Mouse (Mus musculus): ENCODE results near the gene Slc12a5. TPM values are rescaled to one million over a fixed set of nuclear protein-coding genes. Genes with fewer than 3 reads are reported as not detected.

The Slc12a5 gene
- polyA plus RNA-seq, 1 experiment, result 1.9 TPM

- no peak for TF ChIP-seq CTCF (IDR thresholded peaks at IDR 0.05; ENCODE audit: low read depth, low read length)
- no peak for TF ChIP-seq EP300 (IDR thresholded peaks at IDR 0.05; ENCODE audit: insufficient read depth, low read depth, low read length)
- no peak for TF ChIP-seq POLR2A (IDR thresholded peaks at IDR 0.05; ENCODE audit: insufficient read depth, low read length)
- Histone ChIP-seq H3K4me1 (ENCODE audit: control insufficient read depth, insufficient read depth, low read length) (peaks cover 10% of the 10 kb centered on the region), H3K9ac (ENCODE audit: low read depth, poor library complexity, severe bottlenecking) (no peak within 1 kb of the TSS), H3K9me3 (replicated peaks; ENCODE audit: control insufficient read depth, insufficient read depth, low read length, poor library complexity, severe bottlenecking) (no peaks in the 10 kb centered on the region), H3K27me3 (ENCODE audit: control insufficient read depth, insufficient read depth, low read length, poor library complexity, severe bottlenecking) (no peaks in the 10 kb centered on the region), H3K27ac (ENCODE audit: insufficient read depth, low read length) (no peak within 1 kb of the TSS), H3K36me3 (ENCODE audit: control insufficient read depth, insufficient read depth, low read length, poor library complexity, severe bottlenecking) (no peaks in the 10 kb centered on the region), H3K4me3 (ENCODE audit: low read depth, low read length) (no peak within 1 kb of the TSS)
Observed at GRCm38 (mm10) chr2:164940140-164940830, 20.3 kb upstream of the Slc12a5 start, which contains the start of gene Mmp9. Gene Mmp9 (plus strand): TSS chr2:164940780.

- Histone ChIP-seq H3K9ac (ENCODE audit: low read depth, poor library complexity, severe bottlenecking) (no peak overlapping the region), H3K9me3 (replicated peaks; ENCODE audit: control insufficient read depth, insufficient read depth, low read length, poor library complexity, severe bottlenecking) (no peaks in the 10 kb centered on the region), H3K4me3 (ENCODE audit: low read depth, low read length) (no peak overlapping the region), H3K4me1 (ENCODE audit: control insufficient read depth, insufficient read depth, low read length) (peaks cover 14% of the 10 kb centered on the region), H3K36me3 (ENCODE audit: control insufficient read depth, insufficient read depth, low read length, poor library complexity, severe bottlenecking) (no peaks in the 10 kb centered on the region), H3K27me3 (ENCODE audit: control insufficient read depth, insufficient read depth, low read length, poor library complexity, severe bottlenecking) (no peaks in the 10 kb centered on the region), H3K27ac (ENCODE audit: insufficient read depth, low read length) (no peak overlapping the region)
- TF ChIP-seq CTCF (IDR thresholded peaks at IDR 0.05; ENCODE audit: low read depth, low read length) (no peak), EP300 (IDR thresholded peaks at IDR 0.05; ENCODE audit: insufficient read depth, low read depth, low read length) (peak; percentile 75), POLR2A (IDR thresholded peaks at IDR 0.05; ENCODE audit: insufficient read depth, low read length) (no peak)
Observed at GRCm38 (mm10) chr2:164942692-164943290, 17.8 kb upstream of the Slc12a5 start.

DNA sequence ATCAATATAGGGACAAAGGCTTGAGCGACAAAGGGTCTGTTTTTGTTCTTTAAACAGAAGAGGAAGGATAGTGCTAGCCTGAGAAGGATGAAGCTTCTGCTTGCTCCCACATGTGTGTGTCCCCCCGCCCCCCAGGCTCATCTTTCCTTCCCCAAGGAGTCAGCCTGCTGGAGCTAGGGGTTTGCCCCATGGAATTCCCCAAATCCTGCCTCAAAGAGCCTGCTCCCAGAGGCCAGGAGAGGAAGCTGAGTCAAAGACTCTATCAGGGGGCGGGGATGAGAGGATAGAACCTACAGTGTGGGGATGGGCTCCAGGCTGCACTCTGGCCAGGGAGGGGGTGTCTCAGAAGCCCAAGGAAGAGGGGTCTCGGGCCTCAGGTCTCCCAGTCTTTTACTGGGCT is 13.1 kb upstream of the Slc12a5 start:
- no peaks in the 10 kb centered on the region for H3K27me3 ChIP-seq (ENCODE audit: control insufficient read depth, insufficient read depth, low read length, poor library complexity, severe bottlenecking)
- no peaks in the 10 kb centered on the region for H3K9me3 ChIP-seq (replicated peaks; ENCODE audit: control insufficient read depth, insufficient read depth, low read length, poor library complexity, severe bottlenecking)
- no peak overlapping the region for H3K27ac ChIP-seq (ENCODE audit: insufficient read depth, low read length)
- no peaks in the 10 kb centered on the region for H3K36me3 ChIP-seq (ENCODE audit: control insufficient read depth, insufficient read depth, low read length, poor library complexity, severe bottlenecking)
- no peak overlapping the region for H3K4me3 ChIP-seq (ENCODE audit: low read depth, low read length)
- H3K9ac ChIP-seq (ENCODE audit: low read depth, poor library complexity, severe bottlenecking), result no peak overlapping the region
- TF ChIP-seq CTCF (IDR thresholded peaks at IDR 0.05; ENCODE audit: low read depth, low read length) (no peak), POLR2A (IDR thresholded peaks at IDR 0.05; ENCODE audit: insufficient read depth, low read length) (no peak), EP300 (IDR thresholded peaks at IDR 0.05; ENCODE audit: insufficient read depth, low read depth, low read length) (no peak)
- H3K4me1 ChIP-seq (ENCODE audit: control insufficient read depth, insufficient read depth, low read length), result peaks cover 4% of the 10 kb centered on the region

GRCm38 (mm10) chr2:164947930-164948329 is 12.7 kb upstream of the Slc12a5 start:
- H3K27me3 ChIP-seq (ENCODE audit: control insufficient read depth, insufficient read depth, low read length, poor library complexity, severe bottlenecking), result no peaks in the 10 kb centered on the region
- H3K4me3 ChIP-seq (ENCODE audit: low read depth, low read length), result no peak overlapping the region

GRCm38 (mm10) chr2:164948962-164949361 is 11.6 kb upstream of the Slc12a5 start:
- H3K27ac ChIP-seq (ENCODE audit: insufficient read depth, low read length), result no peak overlapping the region
- H3K27me3 ChIP-seq (ENCODE audit: control insufficient read depth, insufficient read depth, low read length, poor library complexity, severe bottlenecking), result no peaks in the 10 kb centered on the region

More at GRCm38 (mm10) chr2:164947930-164948329, 12.7 kb upstream of the Slc12a5 start:
- no peaks in the 10 kb centered on the region for H3K9me3 ChIP-seq (replicated peaks; ENCODE audit: control insufficient read depth, insufficient read depth, low read length, poor library complexity, severe bottlenecking)
- TF ChIP-seq POLR2A (IDR thresholded peaks at IDR 0.05; ENCODE audit: insufficient read depth, low read length) (no peak), EP300 (IDR thresholded peaks at IDR 0.05; ENCODE audit: insufficient read depth, low read depth, low read length) (no peak), CTCF (IDR thresholded peaks at IDR 0.05; ENCODE audit: low read depth, low read length) (no peak)
- no peaks in the 10 kb centered on the region for H3K36me3 ChIP-seq (ENCODE audit: control insufficient read depth, insufficient read depth, low read length, poor library complexity, severe bottlenecking)
- H3K27ac ChIP-seq (ENCODE audit: insufficient read depth, low read length), result no peak overlapping the region
- H3K9ac ChIP-seq (ENCODE audit: low read depth, poor library complexity, severe bottlenecking), result no peak overlapping the region
- H3K4me1 ChIP-seq (ENCODE audit: control insufficient read depth, insufficient read depth, low read length), result peaks cover 4% of the 10 kb centered on the region

GRCm38 (mm10) chr2:164950501-164950900 is 10.1 kb upstream of the Slc12a5 start:
- no peak for TF ChIP-seq POLR2A (IDR thresholded peaks at IDR 0.05; ENCODE audit: insufficient read depth, low read length)
- peak; percentile 65 for TF ChIP-seq CTCF (IDR thresholded peaks at IDR 0.05; ENCODE audit: low read depth, low read length)
- Histone ChIP-seq H3K9me3 (replicated peaks; ENCODE audit: control insufficient read depth, insufficient read depth, low read length, poor library complexity, severe bottlenecking) (no peaks in the 10 kb centered on the region), H3K27me3 (ENCODE audit: control insufficient read depth, insufficient read depth, low read length, poor library complexity, severe bottlenecking) (no peaks in the 10 kb centered on the region), H3K4me1 (ENCODE audit: control insufficient read depth, insufficient read depth, low read length) (peaks cover 6% of the 10 kb centered on the region), H3K9ac (ENCODE audit: low read depth, poor library complexity, severe bottlenecking) (peak overlapping the region; percentile 12), H3K4me3 (ENCODE audit: low read depth, low read length) (peak overlapping the region; percentile 67), H3K36me3 (ENCODE audit: control insufficient read depth, insufficient read depth, low read length, poor library complexity, severe bottlenecking) (no peaks in the 10 kb centered on the region), H3K27ac (ENCODE audit: insufficient read depth, low read length) (no peak overlapping the region)

More at GRCm38 (mm10) chr2:164948962-164949361, 11.6 kb upstream of the Slc12a5 start:
- Histone ChIP-seq H3K9me3 (replicated peaks; ENCODE audit: control insufficient read depth, insufficient read depth, low read length, poor library complexity, severe bottlenecking) (no peaks in the 10 kb centered on the region), H3K36me3 (ENCODE audit: control insufficient read depth, insufficient read depth, low read length, poor library complexity, severe bottlenecking) (no peaks in the 10 kb centered on the region), H3K4me1 (ENCODE audit: control insufficient read depth, insufficient read depth, low read length) (peaks cover 6% of the 10 kb centered on the region), H3K9ac (ENCODE audit: low read depth, poor library complexity, severe bottlenecking) (no peak overlapping the region), H3K4me3 (ENCODE audit: low read depth, low read length) (peak overlapping the region; percentile 12)
- TF ChIP-seq EP300 (IDR thresholded peaks at IDR 0.05; ENCODE audit: insufficient read depth, low read depth, low read length), result no peak
- TF ChIP-seq POLR2A (IDR thresholded peaks at IDR 0.05; ENCODE audit: insufficient read depth, low read length), result no peak
- TF ChIP-seq CTCF (IDR thresholded peaks at IDR 0.05; ENCODE audit: low read depth, low read length), result no peak
